Mouse (Mus musculus) thymus, postnatal 4 days (tissue): Measurements from ENCODE around the gene Treml1.
"Not testable (repeated sequence)": the region's sequence is repeated elsewhere in the genome, so short reads cannot be mapped to it uniquely, and the experiment has no call there.

Experiments
- DNase-seq: peaks from one replicate; pipeline ENCODE4 v3.0.0; 2021

Gene Treml1

DNA sequence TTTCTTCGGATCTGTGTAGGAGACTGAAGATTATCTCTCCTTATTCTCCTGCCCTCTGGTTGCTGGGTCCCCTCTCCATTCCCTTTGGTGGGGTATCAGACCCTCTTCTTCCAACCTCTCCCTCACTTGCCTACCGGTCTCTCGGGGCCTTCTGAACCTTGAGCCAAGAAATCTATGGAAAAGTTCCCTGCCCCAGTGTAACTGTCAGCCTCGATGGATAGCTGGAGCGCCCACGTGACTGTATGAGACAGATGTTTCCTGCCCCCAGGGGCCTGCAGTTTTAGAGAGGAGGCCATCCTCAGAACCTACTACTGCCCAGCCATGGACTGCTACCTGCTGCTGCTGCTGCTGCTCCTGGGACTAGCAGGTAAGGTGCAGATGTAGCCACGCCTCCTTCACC, at the start of gene Treml1:
Treml1 (plus strand) TSS at position 301 of the 400 bp plus-strand sequence.
- no peak for DNase-seq

- no peak for DNase-seq
Observed at GRCm38 (mm10) chr17:48312124-48312523, 47.6 kb upstream of the Treml1 start.

- DNase-seq, result peak; percentile 29
Observed at GRCm38 (mm10) chr17:48315905-48316579, 43.7 kb upstream of the Treml1 start, which contains the start of gene B430306N03Rik. Gene B430306N03Rik (plus strand): TSS chr17:48316141.

DNA sequence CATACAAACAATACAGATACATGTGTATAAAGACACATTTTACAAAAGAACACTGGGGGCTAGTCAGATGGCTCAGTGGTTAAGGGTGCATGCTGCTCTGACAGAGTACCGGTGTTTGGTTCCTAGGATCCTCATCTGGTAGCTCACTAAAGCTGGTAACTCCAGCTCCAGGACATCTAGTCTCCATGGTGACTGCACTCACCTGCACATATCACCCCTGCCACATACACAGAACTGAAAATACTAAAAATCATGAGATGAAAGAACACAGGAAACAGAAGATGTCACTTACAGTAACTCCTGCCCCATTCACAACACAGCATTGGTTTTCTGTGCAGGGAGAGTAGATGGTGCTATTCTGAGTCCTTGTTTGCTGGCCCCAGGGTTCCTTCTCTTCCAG, 41.0 kb upstream of the Treml1 start:
- no peak for DNase-seq

DNA sequence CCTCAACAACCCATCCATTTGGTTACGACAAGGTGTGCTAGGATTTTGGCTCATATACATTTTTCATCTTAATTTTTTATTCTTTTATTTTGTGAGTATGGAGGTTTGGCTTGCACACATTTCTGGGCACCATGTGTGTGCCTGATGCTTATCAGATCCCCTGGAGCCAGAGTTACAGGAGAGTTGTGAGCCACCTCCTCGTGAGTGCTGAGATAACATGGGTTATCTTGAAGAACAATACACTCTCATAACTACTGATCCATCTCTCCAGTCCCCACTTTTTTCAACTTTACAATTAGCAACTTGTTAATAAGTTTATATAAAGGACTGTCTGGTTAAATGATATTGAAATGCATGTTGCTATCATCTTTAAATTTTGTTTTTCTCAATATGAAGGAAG, 38.4 kb upstream of the Treml1 start:
- no peak for DNase-seq

DNA sequence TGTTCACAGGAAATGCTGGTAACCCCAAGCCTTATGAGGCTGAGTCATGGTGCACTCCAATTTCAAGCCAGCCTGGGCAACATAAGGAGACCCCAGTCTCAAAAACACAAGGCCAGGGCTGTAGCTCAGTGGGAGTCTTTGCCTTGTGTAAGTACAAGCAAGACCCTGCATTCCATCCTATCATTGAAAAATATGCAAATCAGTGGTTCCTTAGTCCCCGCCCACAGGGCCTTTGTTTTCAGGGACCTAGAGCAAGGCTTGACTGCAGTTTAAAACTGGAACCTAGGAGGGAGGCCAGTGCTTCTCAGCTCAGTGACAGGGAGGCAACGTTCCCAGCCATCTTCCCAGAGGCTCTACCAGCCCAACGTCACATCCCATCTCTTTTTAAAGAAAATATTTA, 36.5 kb upstream of the Treml1 start:
- no peak for DNase-seq

DNA sequence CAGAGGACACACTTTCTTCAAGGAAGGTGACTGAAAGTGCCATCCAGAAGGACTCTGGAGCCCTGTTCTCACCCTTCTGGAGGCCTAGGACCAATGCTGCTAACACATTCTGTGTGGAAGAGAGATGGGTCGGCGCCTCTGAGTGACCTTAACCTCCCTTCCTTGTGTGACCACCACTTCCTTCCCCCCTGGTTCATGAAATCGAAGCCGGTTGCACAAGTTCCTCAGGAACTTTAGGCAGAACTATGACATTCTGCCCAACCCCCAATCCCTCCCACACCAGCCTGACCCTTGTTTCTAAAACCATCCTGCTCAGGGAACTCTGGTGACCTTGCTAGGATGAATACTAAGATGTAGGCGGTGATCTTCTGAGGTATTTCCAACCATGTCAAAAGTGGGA, 35.5 kb upstream of the Treml1 start:
- no peak for DNase-seq

- no peak for DNase-seq
Observed at GRCm38 (mm10) chr17:48325093-48325492, 34.6 kb upstream of the Treml1 start.

GRCm38 (mm10) chr17:48325638-48326037, 34.1 kb upstream of the Treml1 start:
- no peak for DNase-seq

DNA sequence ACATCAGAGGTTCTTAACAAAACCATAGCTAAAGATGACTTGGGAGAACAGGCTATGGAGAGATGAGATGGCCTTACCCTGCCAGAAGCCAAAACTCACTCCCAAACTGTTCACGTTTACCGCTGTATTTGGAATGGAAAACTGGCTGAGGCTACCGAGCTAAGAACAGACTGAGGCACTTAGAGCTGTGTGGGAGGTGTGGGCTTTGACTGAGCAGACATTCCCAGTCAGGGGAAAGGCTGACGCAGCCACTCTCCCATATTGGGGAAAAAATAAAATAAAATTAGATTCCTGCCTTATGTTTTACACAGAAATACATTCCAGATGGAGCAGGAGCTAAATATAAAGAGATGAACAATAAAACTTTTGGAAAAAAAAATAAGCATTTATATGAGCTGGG, 33.1 kb upstream of the Treml1 start:
- no peak for DNase-seq

- no peak for DNase-seq
Observed at GRCm38 (mm10) chr17:48332524-48332923, 27.2 kb upstream of the Treml1 start.

- DNase-seq, result no peak
Observed at GRCm38 (mm10) chr17:48334186-48334585, 25.5 kb upstream of the Treml1 start.

DNA sequence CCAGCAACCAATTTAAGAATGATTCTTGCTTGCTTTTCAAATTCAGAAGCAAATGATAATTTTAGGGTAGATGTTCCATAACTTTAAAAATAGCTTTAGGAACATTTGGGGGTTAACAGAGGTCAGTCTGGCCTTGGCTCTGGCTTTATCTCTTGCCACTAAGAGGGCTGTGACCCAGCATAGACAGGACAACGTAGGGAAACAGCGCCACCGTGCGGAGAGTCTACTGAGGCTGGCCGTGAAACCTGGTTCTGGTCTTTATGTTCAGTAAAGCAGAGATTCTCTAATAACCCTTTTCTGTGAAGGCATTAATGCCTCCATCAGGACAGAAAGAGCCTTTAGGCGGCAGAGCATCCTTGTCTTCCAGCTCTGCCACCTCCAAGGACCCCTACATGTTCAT, 22.9 kb upstream of the Treml1 start:
- peak; percentile 95 for DNase-seq

- no peak for DNase-seq
Observed at GRCm38 (mm10) chr17:48340267-48340666, 19.4 kb upstream of the Treml1 start.

- DNase-seq, result no peak
Observed at GRCm38 (mm10) chr17:48341947-48342346, 17.8 kb upstream of the Treml1 start.

- no peak for DNase-seq
Observed at GRCm38 (mm10) chr17:48343065-48343464, 16.7 kb upstream of the Treml1 start.

DNA sequence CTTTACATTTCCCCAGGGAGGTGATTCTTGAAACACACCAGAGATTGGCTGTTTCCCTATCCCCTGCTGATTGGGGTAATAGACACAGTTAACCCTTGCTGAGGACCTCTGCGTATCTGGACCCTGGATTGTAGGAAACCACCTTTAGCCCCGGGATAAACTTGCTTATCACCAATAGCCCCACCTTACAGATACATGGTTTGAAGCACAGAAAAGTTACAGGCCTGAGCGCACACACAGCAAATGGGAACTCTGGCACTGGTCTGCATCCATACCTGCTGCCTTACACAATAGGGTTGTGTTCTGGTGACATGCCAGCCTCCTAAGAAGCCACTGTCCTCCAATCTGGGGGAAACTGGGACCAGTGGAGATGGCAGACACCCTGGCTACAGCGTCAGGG, 13.9 kb upstream of the Treml1 start:
- no peak for DNase-seq

GRCm38 (mm10) chr17:48346231-48346630, 13.5 kb upstream of the Treml1 start, which contains the start of gene Trem2:
Gene Trem2 (plus strand): TSS chr17:48346401.
- DNase-seq, result no peak

GRCm38 (mm10) chr17:48346834-48347233, 12.9 kb upstream of the Treml1 start:
- no peak for DNase-seq

GRCm38 (mm10) chr17:48347287-48347686, 12.4 kb upstream of the Treml1 start:
- DNase-seq, result no peak

GRCm38 (mm10) chr17:48350681-48351193, 9.0 kb upstream of the Treml1 start:
- no peak for DNase-seq

GRCm38 (mm10) chr17:48352976-48353375, 6.7 kb upstream of the Treml1 start:
- not testable (repeated sequence) for DNase-seq

- DNase-seq, result no peak
Observed at GRCm38 (mm10) chr17:48355822-48356221, 3.9 kb upstream of the Treml1 start.

GRCm38 (mm10) chr17:48357892-48358291, 1.8 kb upstream of the Treml1 start:
- no peak for DNase-seq

DNA sequence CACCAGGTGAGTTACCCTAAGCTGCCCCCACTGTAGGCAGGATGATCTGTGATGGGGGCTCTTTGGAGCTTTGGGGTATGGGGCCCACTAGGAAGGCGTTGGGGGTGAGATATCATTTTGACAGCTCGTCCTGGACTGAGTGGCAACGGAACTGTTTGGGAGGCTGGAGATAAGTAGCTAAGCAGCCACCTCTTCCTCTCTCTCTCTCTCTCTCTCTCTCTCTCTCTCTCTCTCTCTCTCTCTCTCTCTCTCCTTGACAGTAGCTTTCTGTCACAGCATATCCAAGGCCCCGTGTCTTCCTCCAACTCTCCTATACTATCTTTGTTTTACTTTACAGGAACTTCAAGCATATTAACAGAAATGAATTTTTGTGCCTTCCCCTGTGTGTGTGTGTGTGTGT, 746 bp downstream of the Treml1 start:
- no peak for DNase-seq
